Mouse (Mus musculus) spleen, postnatal 10 days (tissue): ENCODE data around the gene Galnt14.

Experiments used
- DNase-seq, 2 experiments: peaks; one replicate each; pipeline ENCODE4 v3.0.0; 2021 to 2022; ENCODE audit warnings: low spot score in 2 of 2

Galnt14 gene

GRCm38 (mm10) chr17:73710042-73710911 lies at the start of gene Galnt14:
Gene Galnt14, minus strand, starts transcription at chr17:73710453.
- peak; percentile 27 to 64 for DNase-seq

GRCm38 (mm10) chr17:73743681-73744311 lies 33.5 kb upstream of the Galnt14 start:
- peak; percentile 19 to 75 for DNase-seq

- no peak for DNase-seq
Measured at GRCm38 (mm10) chr17:73723885-73724682, 13.8 kb upstream of the Galnt14 start.

- DNase-seq = no peak
Measured at GRCm38 (mm10) chr17:73719021-73719748, 8.9 kb upstream of the Galnt14 start.

- DNase-seq = no peak
Measured at GRCm38 (mm10) chr17:73716684-73717083, 6.4 kb upstream of the Galnt14 start.

- DNase-seq = no peak
Measured at GRCm38 (mm10) chr17:73714440-73715221, 4.4 kb upstream of the Galnt14 start.

- DNase-seq = no peak
Measured at GRCm38 (mm10) chr17:73713347-73713746, 3.1 kb upstream of the Galnt14 start.

- no peak for DNase-seq
Measured at GRCm38 (mm10) chr17:73711919-73712318, 1.7 kb upstream of the Galnt14 start.

- peak in 1 of 2 experiments; percentile 23 for DNase-seq
Measured at GRCm38 (mm10) chr17:73709131-73710041, 867 bp downstream of the Galnt14 start.

GRCm38 (mm10) chr17:73708451-73708850 lies 1.8 kb downstream of the Galnt14 start:
- DNase-seq = no peak

- DNase-seq = no peak
Measured at GRCm38 (mm10) chr17:73703571-73703970, 6.7 kb downstream of the Galnt14 start.

GRCm38 (mm10) chr17:73701016-73701415 lies 9.2 kb downstream of the Galnt14 start:
- no peak for DNase-seq

GRCm38 (mm10) chr17:73699881-73700280 lies 10.4 kb downstream of the Galnt14 start:
- DNase-seq = no peak

- no peak for DNase-seq
Measured at GRCm38 (mm10) chr17:73694206-73694952, 15.9 kb downstream of the Galnt14 start.

- no peak for DNase-seq
Measured at GRCm38 (mm10) chr17:73688261-73688660, 22.0 kb downstream of the Galnt14 start.

- no peak for DNase-seq
Measured at GRCm38 (mm10) chr17:73686292-73686691, 24.0 kb downstream of the Galnt14 start.

GRCm38 (mm10) chr17:73684746-73685145 lies 25.5 kb downstream of the Galnt14 start:
- no peak for DNase-seq

GRCm38 (mm10) chr17:73671921-73672320 lies 38.3 kb downstream of the Galnt14 start:
- DNase-seq = no peak

- DNase-seq = no peak
Measured at GRCm38 (mm10) chr17:73670048-73670447, 40.2 kb downstream of the Galnt14 start.
